Mouse (Mus musculus): ENCODE results near the gene Myl7.
"Not testable (repeated sequence)": the region's sequence is repeated elsewhere in the genome, so short reads cannot be mapped to it uniquely, and the experiment has no call there.

Gene Myl7

GRCm38 (mm10) chr11:5898531-5898930 is at the start of gene Myl7:
Gene Myl7 (minus strand): TSS chr11:5898782.
- no peak for DNase-seq (ENCODE audit: low spot score in 2 of 2)

- DNase-seq (ENCODE audit: low spot score in 2 of 2): no peak
These were observed 49.2 kb upstream of the Myl7 start for GRCm38 (mm10) chr11:5947796-5948195.

- no peak for DNase-seq (ENCODE audit: low spot score in 2 of 2)
These were observed 46.5 kb upstream of the Myl7 start for GRCm38 (mm10) chr11:5945096-5945495.

GRCm38 (mm10) chr11:5942966-5943365 is 44.4 kb upstream of the Myl7 start:
- no peak for DNase-seq (ENCODE audit: low spot score in 2 of 2)

GRCm38 (mm10) chr11:5934531-5934930 is 35.9 kb upstream of the Myl7 start:
- not testable (repeated sequence) for DNase-seq (ENCODE audit: low spot score in 2 of 2)

GRCm38 (mm10) chr11:5931947-5932346 is 33.4 kb upstream of the Myl7 start:
- not testable (repeated sequence) for DNase-seq (ENCODE audit: low spot score in 2 of 2)

- DNase-seq (ENCODE audit: low spot score in 2 of 2): no peak
These were observed 32.0 kb upstream of the Myl7 start for GRCm38 (mm10) chr11:5930578-5930977.

GRCm38 (mm10) chr11:5926696-5927220 is 28.2 kb upstream of the Myl7 start:
- no peak for DNase-seq (ENCODE audit: low spot score in 2 of 2)

- no peak for DNase-seq (ENCODE audit: low spot score in 2 of 2)
These were observed 26.1 kb upstream of the Myl7 start for GRCm38 (mm10) chr11:5924699-5925098.

- no peak for DNase-seq (ENCODE audit: low spot score in 2 of 2)
These were observed 21.9 kb upstream of the Myl7 start for GRCm38 (mm10) chr11:5920323-5920960.

- DNase-seq (ENCODE audit: low spot score in 2 of 2): no peak
These were observed 21.0 kb upstream of the Myl7 start for GRCm38 (mm10) chr11:5919606-5920005.

GRCm38 (mm10) chr11:5918111-5918510 is 19.5 kb upstream of the Myl7 start:
- no peak for DNase-seq (ENCODE audit: low spot score in 2 of 2)

GRCm38 (mm10) chr11:5916178-5916548 is 17.6 kb upstream of the Myl7 start:
- DNase-seq (ENCODE audit: low spot score in 2 of 2): no peak

GRCm38 (mm10) chr11:5915429-5916177 is 17.0 kb upstream of the Myl7 start:
- DNase-seq (ENCODE audit: low spot score in 2 of 2): peak; percentile 38 to 65

- DNase-seq (ENCODE audit: low spot score in 2 of 2): no peak
These were observed 16.4 kb upstream of the Myl7 start for GRCm38 (mm10) chr11:5914940-5915339.

- no peak for DNase-seq (ENCODE audit: low spot score in 2 of 2)
These were observed 15.4 kb upstream of the Myl7 start for GRCm38 (mm10) chr11:5913936-5914335.

- DNase-seq (ENCODE audit: low spot score in 2 of 2): no peak
These were observed 14.7 kb upstream of the Myl7 start for GRCm38 (mm10) chr11:5913256-5913655.

- peak; percentile 68 to 79 for DNase-seq (ENCODE audit: low spot score in 2 of 2)
These were observed 14.1 kb upstream of the Myl7 start for GRCm38 (mm10) chr11:5912635-5913034.

GRCm38 (mm10) chr11:5908642-5909041 is 10.1 kb upstream of the Myl7 start:
- no peak for DNase-seq (ENCODE audit: low spot score in 2 of 2)

- no peak for DNase-seq (ENCODE audit: low spot score in 2 of 2)
These were observed 8.5 kb upstream of the Myl7 start for GRCm38 (mm10) chr11:5907096-5907495.

- peak in 1 of 2 experiments; percentile 24 for DNase-seq (ENCODE audit: low spot score in 2 of 2)
These were observed 7.4 kb upstream of the Myl7 start for GRCm38 (mm10) chr11:5905778-5906518.

- no peak for DNase-seq (ENCODE audit: low spot score in 2 of 2)
These were observed 6.3 kb upstream of the Myl7 start for GRCm38 (mm10) chr11:5904871-5905270.

All from frontal cortex, postnatal 36 days (tissue).